Mouse (Mus musculus): ENCODE data around the gene 1700020D05Rik. TPM values are rescaled to one million over a fixed set of nuclear protein-coding genes. Genes with fewer than 3 reads are reported as not detected.

1700020D05Rik gene
- total RNA-seq, 2 experiments from 2014 or later, result 5.6 to 9.8 TPM

DNA sequence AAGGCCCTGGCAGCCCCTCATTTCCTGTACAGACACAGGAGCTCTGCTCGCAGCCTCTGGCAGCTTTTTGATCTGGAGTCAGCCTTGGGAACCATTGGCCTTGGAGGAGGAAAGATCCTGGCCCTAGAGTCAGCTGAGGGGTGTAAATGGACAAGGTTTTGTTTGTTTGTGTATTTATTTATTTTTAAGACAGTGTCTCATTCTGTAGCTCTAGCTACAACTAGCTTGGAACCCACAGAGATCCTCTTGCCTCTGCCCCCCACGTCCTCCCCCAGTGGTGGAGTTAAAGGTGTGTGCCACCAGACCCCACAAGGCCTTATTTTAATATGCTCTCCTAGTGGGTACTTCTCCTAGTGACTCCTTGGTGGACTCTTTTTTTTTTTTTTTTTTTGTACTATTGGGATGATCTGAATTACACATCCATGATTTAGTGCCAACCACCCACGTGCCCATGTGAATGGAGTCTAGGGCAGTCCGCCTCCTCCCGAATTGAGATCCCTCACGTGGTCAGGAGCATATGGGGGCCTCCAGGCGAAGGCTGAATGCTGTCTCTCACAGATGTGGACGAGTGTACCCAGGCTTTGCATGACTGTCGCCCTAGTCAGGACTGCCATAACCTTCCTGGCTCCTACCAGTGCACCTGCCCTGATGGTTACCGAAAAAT is 26.5 kb downstream of the 1700020D05Rik start:
- no peak for DNase-seq (ENCODE audit: low spot score in 2 of 2)

DNA sequence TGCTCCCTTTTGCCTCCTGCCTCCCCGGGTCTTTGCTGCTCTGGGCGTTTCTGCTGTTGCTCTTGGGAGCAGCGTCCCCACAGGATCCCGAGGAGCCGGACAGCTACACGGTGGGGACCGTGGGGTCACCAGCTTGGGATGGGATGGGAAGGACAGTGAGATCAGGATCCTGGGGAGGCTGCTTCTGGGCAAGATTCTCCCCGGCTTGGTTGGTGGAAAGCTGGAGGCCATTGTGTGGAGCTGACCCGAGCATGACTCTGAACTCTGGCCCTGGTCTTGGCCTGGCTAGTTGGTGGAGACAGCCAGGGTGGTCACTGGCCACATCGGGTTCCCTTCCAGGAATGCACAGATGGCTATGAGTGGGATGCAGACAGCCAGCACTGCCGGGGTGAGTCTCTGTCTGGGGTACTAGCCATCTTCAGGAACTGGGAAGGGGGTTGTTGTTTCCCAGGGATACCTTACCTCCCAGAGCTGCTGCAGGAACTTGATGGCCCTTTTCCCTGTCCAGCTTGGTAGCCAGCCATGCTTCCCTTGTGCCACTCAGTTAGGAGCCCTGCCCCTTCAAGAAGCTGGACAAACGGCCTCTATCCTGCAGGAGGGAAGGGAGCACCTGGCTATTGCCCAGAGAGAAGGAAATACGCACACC is 28.4 kb downstream of the 1700020D05Rik start:
- peak in 1 of 2 experiments; percentile 37 for DNase-seq (ENCODE audit: low spot score in 2 of 2)

DNA sequence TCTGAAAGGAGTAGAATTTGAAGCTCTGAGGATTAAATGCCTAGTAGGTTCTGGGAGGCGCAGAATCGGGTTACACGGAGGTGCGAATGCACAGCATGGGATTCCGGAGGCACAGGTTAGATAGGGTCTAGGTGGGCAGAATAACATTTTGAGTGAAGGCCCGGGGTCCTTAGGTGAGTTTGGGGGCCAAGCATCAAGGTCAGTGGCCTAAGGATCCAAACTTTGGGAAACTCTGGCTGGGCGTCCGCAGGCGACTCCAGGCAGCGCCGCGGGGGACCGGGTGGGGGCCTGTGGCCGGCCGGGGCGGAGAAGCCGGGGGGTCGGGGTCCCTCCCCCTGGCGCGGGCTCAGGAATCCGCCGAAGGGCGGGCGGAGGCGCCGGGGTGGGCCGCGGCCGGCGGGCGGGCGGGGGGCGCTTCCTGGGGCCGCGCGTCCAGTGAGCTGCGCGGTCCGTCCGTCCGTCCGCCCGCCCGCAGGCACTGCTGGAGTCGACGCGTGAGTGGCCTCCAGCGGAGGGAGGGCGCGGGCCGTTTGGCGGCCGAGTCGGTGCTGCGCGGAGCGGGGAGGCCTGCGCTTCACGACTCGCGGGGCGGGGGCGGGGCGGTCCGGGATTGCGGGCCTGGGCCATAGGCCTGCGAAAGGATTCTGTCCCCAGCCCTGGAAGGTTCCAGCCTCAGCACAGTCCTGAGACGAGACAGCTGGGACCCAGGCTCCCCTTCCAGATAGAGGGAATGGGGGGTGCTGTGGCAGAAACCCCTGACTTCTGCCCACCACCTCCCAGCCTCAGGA is 29.1 kb downstream of the 1700020D05Rik start:
- peak in 1 of 2 experiments; percentile 55 for DNase-seq (ENCODE audit: low spot score in 2 of 2)

DNA sequence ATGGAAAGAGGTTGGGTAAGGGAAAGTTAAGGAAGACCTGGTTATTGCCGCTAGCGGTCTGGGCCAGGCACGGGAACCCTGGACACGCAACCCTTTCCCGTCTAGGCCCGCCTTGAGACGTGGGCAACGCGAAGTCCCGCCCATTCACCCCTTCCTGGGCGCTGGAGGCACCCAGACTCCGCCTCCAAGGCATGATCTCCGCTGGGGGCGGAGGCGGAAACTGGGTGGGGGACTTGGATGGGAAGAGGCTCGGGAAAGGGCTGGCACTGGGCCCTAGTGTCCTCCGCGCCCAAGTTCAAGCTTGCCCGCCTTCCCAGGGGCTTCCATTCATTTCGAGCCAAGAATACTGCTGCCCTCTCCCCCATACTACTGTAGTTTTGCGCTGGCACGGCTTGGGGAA is 29.9 kb downstream of the 1700020D05Rik start, which contains the start of gene Efemp2:
Gene Efemp2 (plus strand): TSS at position 235 of the 400 bp plus-strand sequence.
- peak; percentile 57 to 77 for DNase-seq (ENCODE audit: low spot score in 2 of 2)

DNA sequence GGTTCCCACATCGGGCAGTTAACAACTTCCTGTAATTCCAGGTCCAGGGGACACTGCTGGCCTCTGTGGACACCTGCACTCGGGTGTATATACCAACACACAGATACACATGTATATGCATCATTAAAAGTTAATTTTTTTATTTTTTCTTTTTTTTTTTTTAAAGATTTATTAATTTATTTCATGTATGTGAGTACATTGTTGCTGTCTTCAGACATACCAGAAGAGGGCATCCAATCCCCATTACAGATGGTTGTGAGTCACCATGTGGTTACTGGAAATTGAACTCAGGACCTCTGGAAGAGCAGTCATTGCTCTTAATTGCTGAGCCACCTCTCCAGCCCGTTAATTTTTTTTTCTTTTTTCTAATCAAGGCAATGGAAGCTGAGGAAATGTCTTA is 30.7 kb downstream of the 1700020D05Rik start:
- DNase-seq (ENCODE audit: low spot score in 2 of 2), result no peak

DNA sequence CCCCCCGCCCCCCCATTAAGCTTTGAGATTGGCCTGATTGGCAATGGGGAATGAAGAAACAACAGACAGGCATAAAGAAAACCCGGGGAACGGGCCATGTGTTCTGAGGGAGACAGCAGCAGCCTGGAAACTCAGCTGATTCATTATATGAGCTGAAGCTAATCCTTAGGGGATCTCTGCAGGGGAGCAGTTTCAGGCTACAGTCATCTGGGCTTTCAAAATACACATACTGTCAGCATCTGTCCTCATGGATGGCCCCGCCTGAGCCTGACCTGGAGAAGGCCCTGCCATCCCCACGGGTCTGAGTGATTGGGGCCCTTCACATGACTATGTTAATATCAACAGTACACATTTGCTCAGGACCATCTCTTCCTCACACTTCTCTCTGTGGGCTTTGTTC is 31.7 kb downstream of the 1700020D05Rik start:
- no peak for DNase-seq (ENCODE audit: low spot score in 2 of 2)

DNA sequence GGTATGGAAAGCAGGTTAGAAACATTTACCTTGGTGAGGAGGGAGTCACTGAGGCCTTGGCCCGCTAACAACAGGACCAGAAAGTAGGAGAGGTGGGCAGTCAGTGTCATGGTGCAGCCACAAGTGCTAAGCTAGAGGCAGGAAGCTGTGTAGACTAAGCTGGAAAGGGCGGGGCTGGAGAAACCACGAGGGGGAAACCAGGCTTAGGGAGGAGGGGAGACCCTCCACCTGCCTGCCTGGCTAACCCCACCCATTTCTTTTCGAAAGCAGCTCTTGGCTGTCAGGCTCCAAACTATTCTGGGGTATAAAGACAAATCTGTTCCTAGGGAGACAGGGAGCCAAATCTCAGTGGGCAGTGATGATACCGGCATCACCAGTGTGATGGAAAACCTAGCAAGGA is 35.2 kb downstream of the 1700020D05Rik start, which contains the start of gene Ctsw:
Gene Ctsw (minus strand): TSS at position 134 of the 400 bp plus-strand sequence.
- no peak for DNase-seq (ENCODE audit: low spot score in 2 of 2)

GRCm38 (mm10) chr19:5466916-5467500 is 36.6 kb downstream of the 1700020D05Rik start:
- no peak for DNase-seq (ENCODE audit: low spot score in 2 of 2)

DNA sequence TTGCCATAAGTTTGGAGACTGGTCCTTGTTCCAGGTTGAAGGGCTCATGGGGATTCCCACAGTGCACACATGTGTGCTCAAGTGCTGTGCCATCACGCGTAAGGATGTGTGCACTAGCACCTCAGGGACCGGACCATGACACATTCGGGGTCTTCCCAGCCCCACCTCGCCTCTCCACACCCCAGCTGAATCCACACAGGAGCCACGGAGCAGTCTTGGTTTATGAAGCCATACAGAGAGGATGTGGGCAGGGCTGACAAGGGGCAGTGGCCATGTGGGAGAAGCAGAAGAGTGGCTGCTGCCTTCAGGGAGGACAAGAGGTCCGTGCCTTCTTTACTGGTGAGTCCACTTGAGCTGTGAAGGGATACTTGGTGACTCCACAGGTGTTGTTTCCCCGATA is 38.5 kb downstream of the 1700020D05Rik start:
- no peak for DNase-seq (ENCODE audit: low spot score in 2 of 2)

DNA sequence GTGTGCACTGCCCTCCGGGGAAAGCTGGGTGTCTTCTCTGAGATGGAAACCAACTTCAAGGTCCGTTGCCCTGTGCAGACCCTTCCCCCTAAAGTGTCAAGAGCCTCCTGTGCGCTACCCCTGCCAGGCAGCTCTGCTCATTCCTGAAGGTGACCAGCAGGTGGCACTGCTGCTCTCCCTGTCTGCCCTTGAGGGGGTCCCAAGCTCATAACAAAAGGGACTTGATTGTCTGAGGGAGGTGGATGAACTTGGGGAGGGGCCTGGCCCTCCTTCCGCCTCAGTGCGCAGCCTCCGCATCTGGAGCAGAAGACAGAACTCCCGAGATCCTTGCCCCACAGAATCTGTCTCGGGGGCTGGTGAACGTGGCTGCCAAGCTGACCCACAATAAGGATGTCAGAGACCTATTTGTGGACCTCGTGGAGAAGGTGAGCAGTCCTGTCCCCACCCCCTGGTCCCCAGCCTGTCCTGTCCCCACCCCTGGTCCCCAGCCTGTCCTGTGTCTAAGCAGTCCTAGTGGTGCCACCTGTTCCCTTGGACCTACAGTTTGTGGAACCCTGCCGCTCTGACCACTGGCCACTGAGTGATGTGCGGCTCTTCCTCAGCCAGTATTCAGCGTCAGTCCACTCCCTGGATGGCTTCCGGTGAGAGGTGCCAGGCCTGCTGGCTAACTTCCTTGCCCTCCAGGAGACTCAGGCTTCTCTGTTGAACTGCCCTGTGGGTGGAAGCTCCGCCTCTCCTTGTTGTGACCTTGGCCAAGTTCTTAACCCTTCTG is 39.6 kb downstream of the 1700020D05Rik start:
- peak; percentile 79 to 85 for DNase-seq (ENCODE audit: low spot score in 2 of 2)

- DNase-seq (ENCODE audit: low spot score in 2 of 2), result no peak
These were observed 40.4 kb downstream of the 1700020D05Rik start for GRCm38 (mm10) chr19:5463212-5463611.

GRCm38 (mm10) chr19:5461411-5461810 is 42.2 kb downstream of the 1700020D05Rik start:
- DNase-seq (ENCODE audit: low spot score in 2 of 2), result no peak

- DNase-seq (ENCODE audit: low spot score in 2 of 2), result peak; percentile 92 to 93
These were observed 43.1 kb downstream of the 1700020D05Rik start, which contains the start of gene Fibp for GRCm38 (mm10) chr19:5460465-5460911. Fibp (plus strand) TSS chr19:5460615.

DNA sequence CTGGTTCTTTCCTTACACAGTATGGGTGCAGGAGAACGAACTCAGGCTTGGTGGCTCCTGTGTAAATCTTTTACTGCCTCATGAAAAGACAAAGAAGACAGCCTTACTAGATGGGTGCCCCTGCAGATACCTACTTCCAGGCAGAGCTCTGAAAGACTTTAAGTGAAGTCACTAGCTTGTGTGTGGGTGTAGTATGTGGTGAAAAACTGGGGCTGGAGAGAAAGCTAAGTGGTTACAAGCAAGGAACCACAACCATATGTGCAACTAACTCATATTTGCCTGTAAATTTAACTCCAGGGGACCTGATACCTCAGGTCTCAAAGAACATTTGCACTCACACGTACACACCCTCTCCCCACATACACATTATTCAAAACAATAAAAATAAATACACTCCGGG is 43.7 kb downstream of the 1700020D05Rik start:
- DNase-seq (ENCODE audit: low spot score in 2 of 2), result no peak

DNA sequence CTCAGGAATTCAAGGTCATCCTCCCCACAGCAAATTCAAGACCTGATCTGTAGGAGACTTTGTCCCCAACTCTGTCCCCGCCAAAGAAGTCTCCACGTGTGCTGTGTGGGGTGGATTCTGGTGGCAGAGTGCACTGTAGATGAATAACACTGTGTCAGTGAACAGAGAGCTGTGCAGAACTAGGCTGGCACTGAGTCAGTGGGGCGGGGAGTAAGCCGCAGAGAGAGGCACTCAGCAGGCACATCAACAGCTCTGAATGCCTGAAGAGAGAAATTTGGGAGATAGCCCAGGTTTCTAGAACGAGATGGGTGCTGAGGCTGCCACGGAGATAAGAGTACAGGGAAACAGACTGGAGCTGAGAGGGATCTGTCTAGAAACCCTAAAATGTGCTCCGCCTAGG is 44.6 kb downstream of the 1700020D05Rik start:
- no peak for DNase-seq (ENCODE audit: low spot score in 2 of 2)

- DNase-seq (ENCODE audit: low spot score in 2 of 2), result no peak
These were observed 45.7 kb downstream of the 1700020D05Rik start, which contains the start of gene Ccdc85b for GRCm38 (mm10) chr19:5457746-5458442. Ccdc85b (minus strand) TSS chr19:5457894.

- DNase-seq (ENCODE audit: low spot score in 2 of 2), result peak; percentile 93 to 97
These were observed 46.5 kb downstream of the 1700020D05Rik start for GRCm38 (mm10) chr19:5456922-5457745.

GRCm38 (mm10) chr19:5456241-5456921 is 47.2 kb downstream of the 1700020D05Rik start:
- no peak for DNase-seq (ENCODE audit: low spot score in 2 of 2)

Measured in layer of hippocampus, postnatal 10 days (tissue).